Mouse (Mus musculus): ENCODE results near the gene Defb43. TPM values are rescaled to one million over a fixed set of nuclear protein-coding genes. Genes with fewer than 3 reads are reported as not detected.

Gene Defb43
- polyA plus RNA-seq, 1 experiment from 2014 or later = not detected

DNA sequence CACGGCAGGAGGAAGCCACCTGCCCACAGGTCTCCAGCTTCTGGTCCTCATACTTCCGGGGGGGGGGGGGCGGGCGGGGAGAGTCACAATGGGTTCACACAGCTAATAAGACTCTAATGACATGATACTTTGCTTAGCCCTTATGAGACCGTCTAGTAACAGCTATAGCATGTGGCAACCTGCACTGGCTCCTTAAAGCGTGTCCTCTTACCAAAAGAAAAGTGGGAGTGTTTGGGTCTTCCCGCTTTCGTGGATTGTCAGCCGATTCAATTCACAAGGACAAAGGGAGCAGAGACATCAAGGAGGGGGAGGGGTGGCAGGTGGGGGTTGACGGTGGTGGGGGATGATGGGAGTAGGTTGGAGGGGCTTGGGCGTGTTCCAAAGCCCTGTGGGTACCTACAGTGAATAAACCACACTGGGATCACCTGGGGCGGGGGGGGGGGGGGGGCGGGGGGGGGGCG is 38.4 kb downstream of the Defb43 start, which contains the start of gene Defb30:
Defb30 (minus strand) TSS at position 51 of the 461 bp plus-strand sequence.
- H3K4me3 ChIP-seq (ENCODE audit: low read depth, low read length) = no peak within 1 kb of the TSS
- H3K9ac ChIP-seq (ENCODE audit: low read length) = no peak within 1 kb of the TSS
- no peaks in the 10 kb centered on the region for H3K36me3 ChIP-seq (ENCODE audit: control insufficient read depth, insufficient read depth, low read length)
- no peak within 1 kb of the TSS for H3K27ac ChIP-seq (ENCODE audit: low read depth, low read length)
- no peaks in the 10 kb centered on the region for H3K27me3 ChIP-seq (ENCODE audit: control insufficient read depth, insufficient read depth, low read length)
- DNase-seq (ENCODE audit: low spot score) (no peak), ATAC-seq (replicated peaks; ENCODE audit: low FRiP score) (no peak)
- 71% methylated on average over 11 of the region's 14 CpGs for WGBS
- H3K4me2 ChIP-seq (ENCODE audit: low read depth, low read length, severe bottlenecking) = no peak within 1 kb of the TSS
- H3K4me1 ChIP-seq (replicated peaks; ENCODE audit: control insufficient read depth, insufficient read depth, low read length) = no peaks in the 10 kb centered on the region
- H3K9me3 ChIP-seq (ENCODE audit: control insufficient read depth, low read length) = no peaks in the 10 kb centered on the region

DNA sequence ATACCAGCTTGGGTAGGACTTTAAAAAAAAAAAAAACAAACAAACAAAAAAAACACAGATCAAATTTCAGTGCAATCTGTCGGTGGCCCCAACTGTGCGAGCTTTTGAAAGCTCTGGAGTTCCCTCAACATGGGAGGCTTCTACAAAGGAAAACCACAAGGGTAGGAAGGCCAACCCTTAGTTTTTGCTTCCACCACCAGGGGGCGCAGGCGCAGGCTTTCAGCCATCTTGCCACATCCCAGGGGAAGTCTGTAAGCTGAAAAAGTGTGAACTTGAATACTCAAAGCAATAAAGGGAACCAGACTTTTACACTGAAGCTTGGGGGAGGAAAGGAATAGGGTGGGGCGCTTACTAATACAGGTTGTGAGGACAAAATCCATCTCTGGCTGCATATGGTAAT is 39.2 kb downstream of the Defb43 start:
- peak; percentile 83 for DNase-seq (ENCODE audit: low spot score)
- Histone ChIP-seq H3K4me2 (ENCODE audit: low read depth, low read length, severe bottlenecking) (no peak overlapping the region), H3K27ac (ENCODE audit: low read depth, low read length) (no peak overlapping the region), H3K4me1 (replicated peaks; ENCODE audit: control insufficient read depth, insufficient read depth, low read length) (no peaks in the 10 kb centered on the region), H3K9me3 (ENCODE audit: control insufficient read depth, low read length) (no peaks in the 10 kb centered on the region), H3K36me3 (ENCODE audit: control insufficient read depth, insufficient read depth, low read length) (no peaks in the 10 kb centered on the region), H3K4me3 (ENCODE audit: low read depth, low read length) (no peak overlapping the region), H3K9ac (ENCODE audit: low read length) (no peak overlapping the region), H3K27me3 (ENCODE audit: control insufficient read depth, insufficient read depth, low read length) (no peaks in the 10 kb centered on the region)
- 35% methylated on average over 5 of the region's 5 CpGs for WGBS
- ATAC-seq (replicated peaks; ENCODE audit: low FRiP score) = no peak

- DNase-seq (ENCODE audit: low spot score) = no peak
Measured at GRCm38 (mm10) chr14:63054729-63055128, 43.2 kb downstream of the Defb43 start.

GRCm38 (mm10) chr14:63060361-63060760 is 48.8 kb downstream of the Defb43 start:
- Histone ChIP-seq H3K4me1 (replicated peaks; ENCODE audit: control insufficient read depth, insufficient read depth, low read length) (no peaks in the 10 kb centered on the region), H3K4me2 (ENCODE audit: low read depth, low read length, severe bottlenecking) (no peak overlapping the region), H3K9me3 (ENCODE audit: control insufficient read depth, low read length) (no peaks in the 10 kb centered on the region), H3K36me3 (ENCODE audit: control insufficient read depth, insufficient read depth, low read length) (no peaks in the 10 kb centered on the region), H3K27ac (ENCODE audit: low read depth, low read length) (no peak overlapping the region), H3K27me3 (ENCODE audit: control insufficient read depth, insufficient read depth, low read length) (no peaks in the 10 kb centered on the region), H3K4me3 (ENCODE audit: low read depth, low read length) (no peak overlapping the region), H3K9ac (ENCODE audit: low read length) (no peak overlapping the region)
- ATAC-seq (replicated peaks; ENCODE audit: low FRiP score) = no peak
- DNase-seq (ENCODE audit: low spot score) = no peak
- 86% methylated on average over 10 of the region's 10 CpGs for WGBS

More at GRCm38 (mm10) chr14:63054729-63055128, 43.2 kb downstream of the Defb43 start:
- Histone ChIP-seq H3K4me2 (ENCODE audit: low read depth, low read length, severe bottlenecking) (no peak overlapping the region), H3K9me3 (ENCODE audit: control insufficient read depth, low read length) (no peaks in the 10 kb centered on the region), H3K4me3 (ENCODE audit: low read depth, low read length) (no peak overlapping the region), H3K9ac (ENCODE audit: low read length) (no peak overlapping the region), H3K4me1 (replicated peaks; ENCODE audit: control insufficient read depth, insufficient read depth, low read length) (no peaks in the 10 kb centered on the region), H3K27me3 (ENCODE audit: control insufficient read depth, insufficient read depth, low read length) (no peaks in the 10 kb centered on the region), H3K36me3 (ENCODE audit: control insufficient read depth, insufficient read depth, low read length) (no peaks in the 10 kb centered on the region), H3K27ac (ENCODE audit: low read depth, low read length) (no peak overlapping the region)
- WGBS = 36% methylated on average over 6 of the region's 6 CpGs
- ATAC-seq (replicated peaks; ENCODE audit: low FRiP score) = peak; percentile 46; the same call in 1 of the 2 replicates

GRCm38 (mm10) chr14:63062184-63062583 is 50.6 kb downstream of the Defb43 start:
- H3K27ac ChIP-seq (ENCODE audit: low read depth, low read length) = no peak overlapping the region
- no peak overlapping the region for H3K9ac ChIP-seq (ENCODE audit: low read length)
- H3K27me3 ChIP-seq (ENCODE audit: control insufficient read depth, insufficient read depth, low read length) = no peaks in the 10 kb centered on the region
- H3K4me1 ChIP-seq (replicated peaks; ENCODE audit: control insufficient read depth, insufficient read depth, low read length) = no peaks in the 10 kb centered on the region
- H3K4me3 ChIP-seq (ENCODE audit: low read depth, low read length) = no peak overlapping the region
- ATAC-seq (replicated peaks; ENCODE audit: low FRiP score) (no peak), DNase-seq (ENCODE audit: low spot score) (no peak)
- WGBS = 92% methylated on average over 2 of the region's 2 CpGs
- no peaks in the 10 kb centered on the region for H3K36me3 ChIP-seq (ENCODE audit: control insufficient read depth, insufficient read depth, low read length)
- no peaks in the 10 kb centered on the region for H3K9me3 ChIP-seq (ENCODE audit: control insufficient read depth, low read length)
- no peak overlapping the region for H3K4me2 ChIP-seq (ENCODE audit: low read depth, low read length, severe bottlenecking)

- Histone ChIP-seq H3K9me3 (ENCODE audit: control insufficient read depth, low read length) (no peaks in the 10 kb centered on the region), H3K4me1 (replicated peaks; ENCODE audit: control insufficient read depth, insufficient read depth, low read length) (no peaks in the 10 kb centered on the region), H3K4me3 (ENCODE audit: low read depth, low read length) (no peak overlapping the region), H3K4me2 (ENCODE audit: low read depth, low read length, severe bottlenecking) (no peak overlapping the region), H3K27me3 (ENCODE audit: control insufficient read depth, insufficient read depth, low read length) (no peaks in the 10 kb centered on the region), H3K27ac (ENCODE audit: low read depth, low read length) (no peak overlapping the region), H3K9ac (ENCODE audit: low read length) (no peak overlapping the region), H3K36me3 (ENCODE audit: control insufficient read depth, insufficient read depth, low read length) (no peaks in the 10 kb centered on the region)
- DNase-seq (ENCODE audit: low spot score) = no peak
- no peak for ATAC-seq (replicated peaks; ENCODE audit: low FRiP score)
- WGBS = 87% methylated on average over 5 of the region's 5 CpGs
Measured at GRCm38 (mm10) chr14:63065391-63065790, 53.8 kb downstream of the Defb43 start.

DNA sequence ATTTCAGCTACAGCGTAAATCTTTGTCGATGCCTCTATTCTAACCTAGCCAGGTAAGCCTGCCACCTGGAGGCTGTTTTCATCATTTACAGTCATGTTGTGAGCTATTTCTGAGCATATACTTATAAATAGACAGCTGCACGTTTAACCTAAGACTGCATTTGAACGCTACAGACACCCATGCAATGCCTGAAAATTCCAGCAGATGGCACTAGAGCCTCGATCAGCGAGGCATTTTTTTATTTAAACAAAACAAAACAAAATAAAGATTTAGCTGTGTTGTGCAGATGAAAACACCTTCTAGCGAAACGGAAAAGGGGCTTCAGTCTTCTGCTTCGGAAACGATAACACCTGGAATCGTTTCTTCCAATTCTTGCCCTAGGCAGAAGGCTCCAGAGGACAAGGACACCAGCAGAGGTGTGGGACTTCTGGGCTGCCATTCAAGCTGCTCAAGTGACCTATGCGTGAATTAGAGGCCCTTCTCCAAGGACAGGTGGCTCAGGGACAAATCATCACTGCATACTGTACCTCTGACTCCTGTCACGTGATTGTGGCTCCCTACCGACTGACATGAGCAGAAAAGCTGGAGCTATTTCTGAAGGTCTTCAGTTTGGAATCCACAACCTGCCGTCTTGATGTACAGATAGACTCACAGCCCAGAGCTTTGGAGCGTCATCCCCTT is 55.2 kb downstream of the Defb43 start:
- DNase-seq (ENCODE audit: low spot score) (peak; percentile 84), ATAC-seq (replicated peaks; ENCODE audit: low FRiP score) (no peak)
- Histone ChIP-seq H3K9ac (ENCODE audit: low read length) (no peak overlapping the region), H3K4me1 (replicated peaks; ENCODE audit: control insufficient read depth, insufficient read depth, low read length) (no peaks in the 10 kb centered on the region), H3K27me3 (ENCODE audit: control insufficient read depth, insufficient read depth, low read length) (no peaks in the 10 kb centered on the region), H3K4me3 (ENCODE audit: low read depth, low read length) (no peak overlapping the region), H3K27ac (ENCODE audit: low read depth, low read length) (no peak overlapping the region), H3K4me2 (ENCODE audit: low read depth, low read length, severe bottlenecking) (no peak overlapping the region), H3K9me3 (ENCODE audit: control insufficient read depth, low read length) (no peaks in the 10 kb centered on the region), H3K36me3 (ENCODE audit: control insufficient read depth, insufficient read depth, low read length) (no peaks in the 10 kb centered on the region)
- 37% methylated on average over 16 of the region's 16 CpGs for WGBS
